Mouse (Mus musculus) ES-Bruce4 (cell line): ENCODE results near the gene Prkag3.

Experiments
- CTCF ChIP-seq: IDR thresholded peaks from one replicate; pipeline ENCODE4 v1.8.1; 2011; ENCODE audit warnings: low read depth, low read length
- POLR2A ChIP-seq: IDR thresholded peaks from one replicate; pipeline ENCODE4 v1.8.1; 2011; ENCODE audit warnings: low read length; ENCODE audit not compliant: insufficient read depth

- TF ChIP-seq CTCF (no peak), POLR2A (no peak)
Measured at GRCm38 (mm10) chr1:74715468-74715867, 33.6 kb downstream of the Prkag3 start.
